Mouse (Mus musculus) limb, embryonic 14.5 days (tissue): ENCODE measurements around the gene Gm7029. TPM values are rescaled to one million over a fixed set of nuclear protein-coding genes. Genes with fewer than 3 reads are reported as not detected.
A peak's percentile ranks its signal among the peaks of the same experiment; 100 is the strongest.
"Not testable (repeated sequence)": the region's sequence is repeated elsewhere in the genome, so short reads cannot be mapped to it uniquely, and the experiment has no call there.

Experiments
- ATAC-seq: fragments of 200-750 bp; cut with Nextera tagmentation; 2 replicates; pipeline ENCODE4 v1.8.0; 2017; ENCODE audit warnings: low read depth, moderate number of reproducible peaks, moderate TSS enrichment; ENCODE audit not compliant: low FRiP score
- DNase-seq: peaks from one replicate; pipeline ENCODE4 v3.0.0-alpha.2; 2015; ENCODE audit warnings: low spot score
- H3K27ac ChIP-seq: fragments of 300-500 bp; sonication (generic); replicated peaks from 2 replicates; pipeline ENCODE4 v1.5.1; 2014; ENCODE audit warnings: low read depth, mild to moderate bottlenecking, low read length, moderate library complexity, mixed read lengths
- H3K27me3 ChIP-seq: fragments of 300-500 bp; sonication (generic); 2 replicates; pipeline ENCODE4 v1.6.1; 2014; ENCODE audit warnings: low read length, mixed read lengths; ENCODE audit not compliant: control insufficient read depth, insufficient read depth
- H3K36me3 ChIP-seq: fragments of 300-500 bp; sonication (generic); 2 replicates; pipeline ENCODE4 v1.6.1; 2014; ENCODE audit warnings: mild to moderate bottlenecking, low read length, moderate library complexity, mixed read lengths; ENCODE audit not compliant: control insufficient read depth, insufficient read depth
- H3K4me1 ChIP-seq: fragments of 300-500 bp; sonication (generic); 2 replicates; pipeline ENCODE4 v1.6.1; 2014; ENCODE audit warnings: antibody characterized with exemption, low read length, mixed read lengths; ENCODE audit not compliant: control insufficient read depth, insufficient read depth
- H3K4me2 ChIP-seq: fragments of 300-500 bp; sonication (generic); replicated peaks from 2 replicates; pipeline ENCODE4 v1.6.1; 2014; ENCODE audit warnings: low read depth, mild to moderate bottlenecking, low read length, moderate library complexity; ENCODE audit not compliant: severe bottlenecking
- H3K4me3 ChIP-seq: fragments of 300-500 bp; sonication (generic); replicated peaks from 2 replicates; pipeline ENCODE4 v1.5.1; 2014; ENCODE audit warnings: low read length
- H3K9ac ChIP-seq: fragments of 300-500 bp; sonication (generic); 2 replicates; pipeline ENCODE4 v1.6.1; 2014; ENCODE audit warnings: mild to moderate bottlenecking, low read depth, low read length, moderate library complexity; ENCODE audit not compliant: severe bottlenecking
- H3K9me3 ChIP-seq: fragments of 300-500 bp; sonication (generic); 2 replicates; pipeline ENCODE4 v1.6.1; 2016; ENCODE audit warnings: low read length; ENCODE audit not compliant: control insufficient read depth
- POLR2A ChIP-seq: fragments of 200-500 bp; IDR thresholded peaks from 2 replicates; pipeline ENCODE4 v1.8.0; 2012; ENCODE audit warnings: inconsistent platforms, mild to moderate bottlenecking, moderate library complexity, borderline replicate concordance; ENCODE audit not compliant: insufficient read depth, insufficient read length; ENCODE audit errors: extremely low read depth
- WGBS: fragments of 180-500 bp; shearing (Covaris S2); extraction: QIAGEN DNeasy Blood & Tissue Kit; methylation state at CpG from one replicate; pipeline ENCODE4 v1.1.7; 2014; 5-methylcytosine and 5-hydroxymethylcytosine counted together
- polyA plus RNA-seq, 2 experiments: library from polyadenylated mRNA; depleted of rRNA in 1 of 2; stranded (reverse) in 1 of 2; unstranded in 1 of 2; fragments of >200 nt; fragmentation: Nextera tagmentation in 1 of 2; extraction: Ambion mirVana in 1 of 2; gene quantifications; 2 replicates each; pipeline versions ENCODE4 v1.2.1 to v1.2.3; 2012 to 2014

Gm7029 gene
- polyA plus RNA-seq, 2 experiments: not detected

GRCm38 (mm10) chr17:33897114-33897794 is 23.6 kb downstream of the Gm7029 start:
- H3K4me3 ChIP-seq: no peak overlapping the region
- no peak overlapping the region for H3K27ac ChIP-seq
- no peak overlapping the region for H3K4me2 ChIP-seq
- H3K9ac ChIP-seq: no peak overlapping the region
- H3K9me3 ChIP-seq: no peaks in the 10 kb centered on the region
- WGBS: 45% methylated on average over 6 of the region's 6 CpGs
- TF ChIP-seq POLR2A: no peak
- H3K27me3 ChIP-seq: no peaks in the 10 kb centered on the region
- DNase-seq (peak; percentile 58), ATAC-seq (no peak)
- H3K4me1 ChIP-seq: no peaks in the 10 kb centered on the region
- no peaks in the 10 kb centered on the region for H3K36me3 ChIP-seq

GRCm38 (mm10) chr17:33898193-33898592 is 24.6 kb downstream of the Gm7029 start:
- H3K9ac ChIP-seq, H3K4me2 ChIP-seq, H3K36me3 ChIP-seq, H3K9me3 ChIP-seq, H3K4me1 ChIP-seq, H3K27me3 ChIP-seq, H3K27ac ChIP-seq, ATAC-seq, DNase-seq, H3K4me3 ChIP-seq: not testable (repeated sequence)
- WGBS: 71% methylated on average over 4 of the region's 4 CpGs

- no peak for TF ChIP-seq POLR2A
- Histone ChIP-seq H3K4me2 (no peak overlapping the region), H3K4me3 (no peak overlapping the region), H3K9ac (no peak overlapping the region), H3K4me1 (no peaks in the 10 kb centered on the region), H3K9me3 (no peaks in the 10 kb centered on the region), H3K36me3 (no peaks in the 10 kb centered on the region), H3K27me3 (no peaks in the 10 kb centered on the region), H3K27ac (no peak overlapping the region)
- WGBS: 71% methylated on average over 4 of the region's 4 CpGs
- ATAC-seq (no peak), DNase-seq (no peak)
Observed at GRCm38 (mm10) chr17:33899642-33900041, 26.0 kb downstream of the Gm7029 start.

GRCm38 (mm10) chr17:33900281-33900988 is 26.8 kb downstream of the Gm7029 start:
- TF ChIP-seq POLR2A: no peak
- ATAC-seq (no peak), DNase-seq (no peak)
- Histone ChIP-seq H3K27me3 (no peaks in the 10 kb centered on the region), H3K4me1 (no peaks in the 10 kb centered on the region), H3K9me3 (no peaks in the 10 kb centered on the region), H3K27ac (no peak overlapping the region), H3K4me3 (no peak overlapping the region), H3K4me2 (no peak overlapping the region), H3K36me3 (no peaks in the 10 kb centered on the region), H3K9ac (no peak overlapping the region)
- 50% methylated on average over 7 of the region's 7 CpGs for WGBS

- ATAC-seq (no peak), DNase-seq (no peak)
- no peak overlapping the region for H3K4me3 ChIP-seq
- no peak overlapping the region for H3K27ac ChIP-seq
- H3K9me3 ChIP-seq: no peaks in the 10 kb centered on the region
- H3K36me3 ChIP-seq: no peaks in the 10 kb centered on the region
- 84% methylated on average over 4 of the region's 4 CpGs for WGBS
- H3K9ac ChIP-seq: no peak overlapping the region
- H3K4me2 ChIP-seq: no peak overlapping the region
- no peaks in the 10 kb centered on the region for H3K4me1 ChIP-seq
- no peaks in the 10 kb centered on the region for H3K27me3 ChIP-seq
- no peak for TF ChIP-seq POLR2A
Observed at GRCm38 (mm10) chr17:33900989-33901314, 27.3 kb downstream of the Gm7029 start.
